In genomic region chr9:107231539-107232139, GRCm38 (mm10) we compare ENCODE assay signal across 8 mouse cellular contexts. TPM values are rescaled to one million over a fixed set of nuclear protein-coding genes. Genes with fewer than 3 reads are reported as not detected.
DNase-seq lines count a peak whose midpoint lies in the region; ATAC-seq and TF ChIP-seq lines count a peak whose summit lies in the region.

Dock3 (minus strand) TSS chr9:107231909.

- H3K27me3 ChIP-seq in forebrain, embryonic 10.5 days (ENCODE audit: poor library complexity, severe bottlenecking), result peaks cover 92% of the 10 kb centered on the region
- peaks cover 90% of the 10 kb centered on the region for H3K27me3 ChIP-seq in heart, embryonic 15.5 days

- H3K36me3 ChIP-seq in forebrain, embryonic 10.5 days (replicated peaks), result no peaks in the 10 kb centered on the region
- H3K36me3 ChIP-seq in heart, embryonic 15.5 days, result no peaks in the 10 kb centered on the region

- peak within 1 kb of the TSS; percentile 84 for H3K4me3 ChIP-seq in forebrain, embryonic 10.5 days
- peak within 1 kb of the TSS; percentile 61 for H3K4me3 ChIP-seq in heart, embryonic 15.5 days
- H3K4me3 ChIP-seq in layer of hippocampus, adult 2 months, result peak within 1 kb of the TSS; percentile 82
- peak within 1 kb of the TSS; percentile 14 for H3K4me3 ChIP-seq in lung, adult 2 months (replicated peaks; ENCODE audit: extremely low read depth, low read depth, low read length)

- H3K9ac ChIP-seq in heart, embryonic 15.5 days, result peak within 1 kb of the TSS; percentile 40

- no peaks in the 10 kb centered on the region for H3K9me3 ChIP-seq in forebrain, embryonic 10.5 days
- no peaks in the 10 kb centered on the region for H3K9me3 ChIP-seq in heart, embryonic 15.5 days (replicated peaks)

- peak; percentile 93 for TF ChIP-seq POLR2A in brain, embryonic 14.5 days (IDR thresholded peaks at IDR 0.05; ENCODE audit: borderline replicate concordance, extremely low read depth, insufficient read depth, insufficient read length, poor library complexity, severe bottlenecking)
- no peak for TF ChIP-seq POLR2A in lung, adult 2 months (IDR thresholded peaks at IDR 0.05; ENCODE audit: borderline replicate concordance, extremely low read depth, low read depth, low read length)

- peak within 1 kb of the TSS; percentile 99 for H3K4me2 ChIP-seq in heart, embryonic 15.5 days

- ATAC-seq in heart, embryonic 15.5 days (replicated peaks; ENCODE audit: insufficient number of reproducible peaks, insufficient read depth, low FRiP score, low read depth), result peak; percentile 67

- WGBS in forebrain, embryonic 10.5 days, result 0% methylated on average over 67 of the region's 87 CpGs
- under 1% methylated on average over 74 of the region's 87 CpGs for WGBS in heart, embryonic 15.5 days
- WGBS in lung, adult 2 months, result under 1% methylated on average over 82 of the region's 87 CpGs

- peak within 1 kb of the TSS; percentile 88 for H3K27ac ChIP-seq in forebrain, embryonic 10.5 days
- H3K27ac ChIP-seq in heart, embryonic 15.5 days, result no peak within 1 kb of the TSS
- H3K27ac ChIP-seq in layer of hippocampus, adult 2 months, result peak within 1 kb of the TSS; percentile 97

- no peak for TF ChIP-seq CTCF in brain, embryonic 14.5 days (IDR thresholded peaks at IDR 0.05; ENCODE audit: borderline replicate concordance, extremely low read depth, insufficient read depth, insufficient read length)
- no peak for TF ChIP-seq CTCF in layer of hippocampus, adult 2 months (conservative IDR thresholded peaks at IDR 0.05)
- no peak for TF ChIP-seq CTCF in lung, adult 2 months (IDR thresholded peaks at IDR 0.05; ENCODE audit: insufficient read depth, low read length)

- peak; percentile 60 for DNase-seq in ES-CJ7 (ENCODE audit: low read depth, low spot score)
- DNase-seq in brain, embryonic 14.5 days (ENCODE audit: low read depth), result peak; percentile 93
- DNase-seq in forebrain, embryonic 10.5 days (ENCODE audit: extremely low spot score, low spot score), result peak; percentile 60
- peak; percentile 70 to 80 for DNase-seq in layer of hippocampus, adult 2 months (ENCODE audit: low spot score in 2 of 2)
- DNase-seq in lung, adult 2 months, result peak; percentile 35
- DNase-seq in retina, adult 2 months (ENCODE audit: low read depth, low spot score), result peak; percentile 66
- DNase-seq in yolk sac, embryonic 10.5 days (ENCODE audit: low spot score), result peak; percentile 42

- H3K4me1 ChIP-seq in forebrain, embryonic 10.5 days, result peaks cover 21% of the 10 kb centered on the region
- H3K4me1 ChIP-seq in heart, embryonic 15.5 days (replicated peaks), result peaks cover 14% of the 10 kb centered on the region
- H3K4me1 ChIP-seq in lung, adult 2 months (ENCODE audit: control insufficient read depth, insufficient read depth, low read length), result no peaks in the 10 kb centered on the region

RNA-seq across cellular contexts. Expression of gene Dock3, which starts in this region (rescaled TPM):
- polyA plus RNA-seq in brain, embryonic 14.5 days (2012; rRNA removed), result 55.7 and 78.6 TPM in 2 replicates
- polyA plus RNA-seq in forebrain, embryonic 10.5 days (2016; fragmentation: Nextera tagmentation; extraction: Ambion mirVana), result 4.4 and 5.4 TPM in 2 replicates
- polyA plus RNA-seq in heart, embryonic 15.5 days (2015; fragmentation: Nextera tagmentation; extraction: Ambion mirVana), result 0.11 and 0.20 TPM in 2 replicates
- 100 to 1,000 TPM; 111 to 112 TPM for total RNA-seq in layer of hippocampus, adult 2 months (2021)
- polyA plus RNA-seq in lung, adult 2 months (2012; rRNA removed), result 0.09 and 0.18 TPM in 2 replicates

Comparison
In these comparisons a context has a peak if more than half of its experiments do, and no peak if none do; other contexts are left out.
1. Peak in ATAC-seq, H3K4me3 ChIP-seq, H3K9ac ChIP-seq and H3K4me2 ChIP-seq in heart, embryonic 15.5 days; RNA of the gene not detected or under 1 TPM.
2. Peak in DNase-seq and H3K4me3 ChIP-seq in lung, adult 2 months; RNA of the gene not detected or under 1 TPM.
3. DNase-seq: peak in every context shown above with its lines; median percentile 93 in brain, embryonic 14.5 days; 75 in layer of hippocampus, adult 2 months; 66 in retina, adult 2 months; 60 in ES-CJ7; 60 in forebrain, embryonic 10.5 days; 42 in yolk sac, embryonic 10.5 days; 35 in lung, adult 2 months.
4. H3K4me3 ChIP-seq: peak in every context shown above with its lines; median percentile 84 in forebrain, embryonic 10.5 days; 82 in layer of hippocampus, adult 2 months; 61 in heart, embryonic 15.5 days; 14 in lung, adult 2 months.